In genomic region chr13:64107105-64107504, GRCm38 (mm10) we compare ENCODE assay signal across 24 mouse cellular contexts. TPM values are rescaled to one million over a fixed set of nuclear protein-coding genes. Genes with fewer than 3 reads are reported as not detected.
DNase-seq lines count a peak whose midpoint lies in the region; ATAC-seq and TF ChIP-seq lines count a peak whose summit lies in the region.
"Had no signal": no experiment of that assay in that cellular context is flagged by ENCODE, and none has a peak within 500 bp of the region (broad histone marks: within the 10 kb centered on the region; RNA-seq: fewer than 3 reads in every experiment).

No protein-coding gene starts in this region.

- H3K4me3 ChIP-seq in hindbrain, embryonic 10.5 days, result no peak overlapping the region
- H3K4me3 ChIP-seq in hindbrain, postnatal 0 days (ENCODE audit: low read length), result no peak overlapping the region
- no peak overlapping the region for H3K4me3 ChIP-seq in liver, embryonic 15.5 days (replicated peaks)
- H3K4me3 ChIP-seq in liver, embryonic 11.5 days (ENCODE audit: low read depth, low read length), result no peak overlapping the region
- H3K4me3 ChIP-seq in midbrain, embryonic 11.5 days (ENCODE audit: low read depth, low read length), result no peak overlapping the region
- no peak overlapping the region for H3K4me3 ChIP-seq in midbrain, embryonic 14.5 days (replicated peaks; ENCODE audit: low read depth, low read length)
- no peak overlapping the region for H3K4me3 ChIP-seq in embryonic facial prominence, embryonic 10.5 days
- H3K4me3 ChIP-seq: embryonic facial prominence, embryonic 13.5 days; forebrain, embryonic 13.5 days; gastrocnemius, adult 2 months; heart, embryonic 13.5 days had no signal

- no peaks in the 10 kb centered on the region for H3K36me3 ChIP-seq in hindbrain, embryonic 10.5 days
- H3K36me3 ChIP-seq in hindbrain, postnatal 0 days (ENCODE audit: insufficient read depth, low read length), result no peaks in the 10 kb centered on the region
- H3K36me3 ChIP-seq in liver, embryonic 15.5 days (replicated peaks), result no peaks in the 10 kb centered on the region
- H3K36me3 ChIP-seq in liver, embryonic 11.5 days (ENCODE audit: control insufficient read depth, insufficient read depth, low read length), result no peaks in the 10 kb centered on the region
- no peaks in the 10 kb centered on the region for H3K36me3 ChIP-seq in midbrain, embryonic 11.5 days (ENCODE audit: control insufficient read depth, insufficient read depth, low read length)
- no peaks in the 10 kb centered on the region for H3K36me3 ChIP-seq in midbrain, embryonic 14.5 days (ENCODE audit: control insufficient read depth, insufficient read depth, low read length)
- H3K36me3 ChIP-seq in embryonic facial prominence, embryonic 10.5 days (replicated peaks), result no peaks in the 10 kb centered on the region
- H3K36me3 ChIP-seq: embryonic facial prominence, embryonic 13.5 days had no signal

- H3K27ac ChIP-seq in hindbrain, embryonic 10.5 days, result peak overlapping the region; percentile 76
- H3K27ac ChIP-seq in hindbrain, postnatal 0 days, result no peak overlapping the region
- H3K27ac ChIP-seq in liver, embryonic 15.5 days (replicated peaks), result peak overlapping the region; percentile 48; the same call in 1 of the 2 replicates
- H3K27ac ChIP-seq in liver, embryonic 11.5 days (ENCODE audit: low read depth, low read length), result no peak overlapping the region
- H3K27ac ChIP-seq in midbrain, embryonic 11.5 days (ENCODE audit: low read depth, low read length), result no peak overlapping the region
- no peak overlapping the region for H3K27ac ChIP-seq in midbrain, embryonic 14.5 days (replicated peaks; ENCODE audit: low read depth, low read length)
- H3K27ac ChIP-seq in embryonic facial prominence, embryonic 10.5 days (replicated peaks), result 0 out of 2 replicates have a peak overlapping the region, but pooled peaks have one; percentile 35
- H3K27ac ChIP-seq: embryonic facial prominence, embryonic 13.5 days; forebrain, embryonic 13.5 days; gastrocnemius, adult 2 months; heart, embryonic 13.5 days had no signal

- H3K9ac ChIP-seq in hindbrain, postnatal 0 days (replicated peaks; ENCODE audit: low read length), result no peak overlapping the region
- H3K9ac ChIP-seq in liver, embryonic 15.5 days, result no peak overlapping the region
- H3K9ac ChIP-seq in liver, embryonic 11.5 days (ENCODE audit: low read depth, low read length), result no peak overlapping the region
- no peak overlapping the region for H3K9ac ChIP-seq in midbrain, embryonic 11.5 days (ENCODE audit: low read length)
- H3K9ac ChIP-seq in midbrain, embryonic 14.5 days (replicated peaks; ENCODE audit: low read length), result no peak overlapping the region
- H3K9ac ChIP-seq: embryonic facial prominence, embryonic 13.5 days; forebrain, embryonic 13.5 days had no signal

- peaks cover 34% of the 10 kb centered on the region for H3K4me1 ChIP-seq in hindbrain, embryonic 10.5 days (replicated peaks)
- H3K4me1 ChIP-seq in hindbrain, postnatal 0 days (ENCODE audit: insufficient read depth, low read length), result no peaks in the 10 kb centered on the region
- peaks cover 12% of the 10 kb centered on the region for H3K4me1 ChIP-seq in liver, embryonic 15.5 days (replicated peaks)
- H3K4me1 ChIP-seq in liver, embryonic 11.5 days (replicated peaks; ENCODE audit: control insufficient read depth, insufficient read depth, low read length), result peaks cover 6% of the 10 kb centered on the region; the same call in 1 of the 2 replicates
- H3K4me1 ChIP-seq in midbrain, embryonic 11.5 days (ENCODE audit: control insufficient read depth, insufficient read depth, low read length), result peaks cover 7% of the 10 kb centered on the region; the same call in 1 of the 2 replicates
- 0 out of 2 replicates have a peak, but pooled peaks cover 2% of the 10 kb centered on the region for H3K4me1 ChIP-seq in midbrain, embryonic 14.5 days (ENCODE audit: control insufficient read depth, insufficient read depth, low read length)
- H3K4me1 ChIP-seq in embryonic facial prominence, embryonic 10.5 days, result peaks cover 17% of the 10 kb centered on the region

- no peaks in the 10 kb centered on the region for H3K9me3 ChIP-seq in hindbrain, embryonic 10.5 days
- H3K9me3 ChIP-seq in hindbrain, postnatal 0 days (ENCODE audit: low read length), result no peaks in the 10 kb centered on the region
- no peaks in the 10 kb centered on the region for H3K9me3 ChIP-seq in liver, embryonic 15.5 days (replicated peaks)
- no peaks in the 10 kb centered on the region for H3K9me3 ChIP-seq in liver, embryonic 11.5 days (ENCODE audit: control insufficient read depth, low read length)
- H3K9me3 ChIP-seq in midbrain, embryonic 11.5 days (ENCODE audit: control insufficient read depth, low read length), result no peaks in the 10 kb centered on the region
- no peaks in the 10 kb centered on the region for H3K9me3 ChIP-seq in midbrain, embryonic 14.5 days (ENCODE audit: control insufficient read depth, low read length)
- H3K9me3 ChIP-seq in embryonic facial prominence, embryonic 10.5 days, result no peaks in the 10 kb centered on the region
- H3K9me3 ChIP-seq: embryonic facial prominence, embryonic 13.5 days; forebrain, embryonic 13.5 days; heart, embryonic 13.5 days had no signal

- WGBS in hindbrain, embryonic 10.5 days, result 44% methylated on average over 3 of the region's 3 CpGs
- WGBS in hindbrain, postnatal 0 days, result 40% methylated on average over 3 of the region's 3 CpGs
- 49% methylated on average over 3 of the region's 3 CpGs for WGBS in liver, embryonic 15.5 days (ENCODE audit: insufficient replicate concordance)
- WGBS in liver, embryonic 11.5 days, result 72% methylated on average over 3 of the region's 3 CpGs
- WGBS in midbrain, embryonic 11.5 days, result 52% methylated on average over 3 of the region's 3 CpGs
- 29% methylated on average over 3 of the region's 3 CpGs for WGBS in midbrain, embryonic 14.5 days
- WGBS in embryonic facial prominence, embryonic 10.5 days, result 61% methylated on average over 3 of the region's 3 CpGs

- no peak for TF ChIP-seq CTCF in hindbrain, postnatal 0 days (IDR thresholded peaks at IDR 0.05; ENCODE audit: low read depth)

- peaks cover 41% of the 10 kb centered on the region for H3K27me3 ChIP-seq in hindbrain, embryonic 10.5 days (ENCODE audit: insufficient read depth, poor library complexity, severe bottlenecking)
- H3K27me3 ChIP-seq in hindbrain, postnatal 0 days (ENCODE audit: insufficient read depth, low read length), result no peaks in the 10 kb centered on the region
- H3K27me3 ChIP-seq in liver, embryonic 15.5 days, result no peaks in the 10 kb centered on the region
- H3K27me3 ChIP-seq in liver, embryonic 11.5 days (replicated peaks; ENCODE audit: control insufficient read depth, insufficient read depth, low read length), result no peaks in the 10 kb centered on the region
- no peaks in the 10 kb centered on the region for H3K27me3 ChIP-seq in midbrain, embryonic 11.5 days (ENCODE audit: control insufficient read depth, insufficient read depth, low read length)
- H3K27me3 ChIP-seq in midbrain, embryonic 14.5 days (ENCODE audit: control insufficient read depth, insufficient read depth, low read length), result no peaks in the 10 kb centered on the region
- H3K27me3 ChIP-seq in embryonic facial prominence, embryonic 10.5 days (replicated peaks; ENCODE audit: low read depth, poor library complexity, severe bottlenecking), result peaks cover 11% of the 10 kb centered on the region; the same call in 1 of the 2 replicates
- H3K27me3 ChIP-seq: embryonic facial prominence, embryonic 13.5 days; heart, embryonic 13.5 days had no signal

- no peak for DNase-seq in hindbrain, embryonic 10.5 days (ENCODE audit: low spot score)
- DNase-seq in hindbrain, postnatal 0 days (ENCODE audit: low spot score), result no peak
- DNase-seq in liver, embryonic 11.5 days (ENCODE audit: low spot score), result no peak
- DNase-seq in midbrain, embryonic 11.5 days (ENCODE audit: low spot score, missing footprints), result no peak
- no peak for DNase-seq in midbrain, embryonic 14.5 days
- no peak for DNase-seq in embryonic facial prominence, embryonic 10.5 days (ENCODE audit: low spot score)
- DNase-seq in T-cell, adult 2 months (ENCODE audit: low spot score), result no peak
- DNase-seq: adrenal gland, postnatal 14 days; cerebellum, adult 11-12 months; cerebellum, adult 9-10 months; cerebellum, postnatal 25 days; gastrocnemius, adult 2 months; gastrocnemius, postnatal 25 days; heart, adult 11 months; heart, postnatal 36 days had no signal

- no peak for ATAC-seq in hindbrain, postnatal 0 days
- ATAC-seq in liver, embryonic 15.5 days (ENCODE audit: insufficient read depth), result peak; percentile 70
- ATAC-seq in liver, embryonic 11.5 days (replicated peaks; ENCODE audit: low FRiP score), result no peak
- ATAC-seq in midbrain, embryonic 11.5 days (ENCODE audit: low FRiP score), result peak; percentile 12
- ATAC-seq in midbrain, embryonic 14.5 days (ENCODE audit: low FRiP score, low TSS enrichment), result no peak
- ATAC-seq: activated CD4-positive, CD25-positive, alpha-beta regulatory T cell, adult 4 months had no signal

- no peak overlapping the region for H3K4me2 ChIP-seq in hindbrain, postnatal 0 days (ENCODE audit: low read depth, low read length)
- H3K4me2 ChIP-seq in liver, embryonic 15.5 days, result no peak overlapping the region
- H3K4me2 ChIP-seq in liver, embryonic 11.5 days, result no peak overlapping the region
- no peak overlapping the region for H3K4me2 ChIP-seq in midbrain, embryonic 11.5 days
- no peak overlapping the region for H3K4me2 ChIP-seq in midbrain, embryonic 14.5 days (ENCODE audit: low read length)
- H3K4me2 ChIP-seq: embryonic facial prominence, embryonic 13.5 days had no signal

RNA-seq across cellular contexts. Expression of gene Hsd17b3, which starts 18.1 kb away (rescaled TPM):
- polyA plus RNA-seq in hindbrain, embryonic 10.5 days (2016; fragmentation: Nextera tagmentation; extraction: Ambion mirVana), result not detected in 2 replicates
- not detected in 2 replicates for total RNA-seq in hindbrain, postnatal 0 days (2014; rRNA removed)
- not detected in 2 replicates for polyA plus RNA-seq in hindbrain, postnatal 0 days (2015; fragmentation: Nextera tagmentation; extraction: Ambion mirVana)
- polyA plus RNA-seq in liver, embryonic 15.5 days (2015; fragmentation: Nextera tagmentation; extraction: Ambion mirVana), result not detected in 2 replicates
- not detected in 2 replicates for polyA plus RNA-seq in liver, embryonic 11.5 days (2014; fragmentation: Nextera tagmentation; extraction: Ambion mirVana)
- not detected in 2 replicates for polyA plus RNA-seq in midbrain, embryonic 11.5 days (2014; fragmentation: Nextera tagmentation; extraction: Ambion mirVana)
- polyA plus RNA-seq in midbrain, embryonic 14.5 days (2014; fragmentation: Nextera tagmentation; extraction: Ambion mirVana), result not detected in 2 replicates
- not detected in 2 replicates for polyA plus RNA-seq in embryonic facial prominence, embryonic 10.5 days (2016; fragmentation: Nextera tagmentation; extraction: Ambion mirVana)
- total RNA-seq: adrenal gland, postnatal 14 days; gastrocnemius, adult 2 months; gastrocnemius, postnatal 25 days; heart, postnatal 36 days; MEL had no signal
- polyA plus RNA-seq: activated CD4-positive, CD25-positive, alpha-beta regulatory T cell, adult 4 months; C2C12; cortical plate, adult 2 months; embryonic facial prominence, embryonic 13.5 days; forebrain, embryonic 13.5 days; heart, embryonic 13.5 days; heart, postnatal 0 days had no signal

RNA-seq across cellular contexts. Expression of gene Slc35d2, which starts 22.1 kb away (rescaled TPM):
- polyA plus RNA-seq in hindbrain, embryonic 10.5 days (2016; fragmentation: Nextera tagmentation; extraction: Ambion mirVana), result 5.5 and 6.9 TPM in 2 replicates
- 0.83 and 0.89 TPM in 2 replicates for total RNA-seq in hindbrain, postnatal 0 days (2014; rRNA removed)
- 1.5 and 3.4 TPM in 2 replicates for polyA plus RNA-seq in hindbrain, postnatal 0 days (2015; fragmentation: Nextera tagmentation; extraction: Ambion mirVana)
- 7.1 and 8.1 TPM in 2 replicates for polyA plus RNA-seq in liver, embryonic 15.5 days (2015; fragmentation: Nextera tagmentation; extraction: Ambion mirVana)
- polyA plus RNA-seq in liver, embryonic 11.5 days (2014; fragmentation: Nextera tagmentation; extraction: Ambion mirVana), result 4.2 and 5.8 TPM in 2 replicates
- polyA plus RNA-seq in midbrain, embryonic 11.5 days (2014; fragmentation: Nextera tagmentation; extraction: Ambion mirVana), result 2.9 and 5.0 TPM in 2 replicates
- polyA plus RNA-seq in midbrain, embryonic 14.5 days (2014; fragmentation: Nextera tagmentation; extraction: Ambion mirVana), result 1.4 and 1.8 TPM in 2 replicates
- 2.5 and 3.2 TPM in 2 replicates for polyA plus RNA-seq in embryonic facial prominence, embryonic 10.5 days (2016; fragmentation: Nextera tagmentation; extraction: Ambion mirVana)

RNA-seq across cellular contexts. Expression of gene Zfp367, which starts 45.9 kb away (rescaled TPM):
- polyA plus RNA-seq in hindbrain, embryonic 10.5 days (2016; fragmentation: Nextera tagmentation; extraction: Ambion mirVana), result 12.5 and 17.1 TPM in 2 replicates
- total RNA-seq in hindbrain, postnatal 0 days (2014; rRNA removed), result 15.3 and 17.0 TPM in 2 replicates
- 6.7 and 6.9 TPM in 2 replicates for polyA plus RNA-seq in hindbrain, postnatal 0 days (2015; fragmentation: Nextera tagmentation; extraction: Ambion mirVana)
- 20.6 and 22.1 TPM in 2 replicates for polyA plus RNA-seq in liver, embryonic 15.5 days (2015; fragmentation: Nextera tagmentation; extraction: Ambion mirVana)
- polyA plus RNA-seq in liver, embryonic 11.5 days (2014; fragmentation: Nextera tagmentation; extraction: Ambion mirVana), result 21.2 and 25.1 TPM in 2 replicates
- 25.6 and 25.7 TPM in 2 replicates for polyA plus RNA-seq in midbrain, embryonic 11.5 days (2014; fragmentation: Nextera tagmentation; extraction: Ambion mirVana)
- 4.2 and 7.2 TPM in 2 replicates for polyA plus RNA-seq in midbrain, embryonic 14.5 days (2014; fragmentation: Nextera tagmentation; extraction: Ambion mirVana)
- 13.5 and 14.0 TPM in 2 replicates for polyA plus RNA-seq in embryonic facial prominence, embryonic 10.5 days (2016; fragmentation: Nextera tagmentation; extraction: Ambion mirVana)

RNA-seq across cellular contexts. Expression of gene Habp4, which starts 54.5 kb away (rescaled TPM):
- polyA plus RNA-seq in hindbrain, embryonic 10.5 days (2016; fragmentation: Nextera tagmentation; extraction: Ambion mirVana), result 20.2 and 24.2 TPM in 2 replicates
- total RNA-seq in hindbrain, postnatal 0 days (2014; rRNA removed), result 47.1 and 64.6 TPM in 2 replicates
- polyA plus RNA-seq in hindbrain, postnatal 0 days (2015; fragmentation: Nextera tagmentation; extraction: Ambion mirVana), result 63.4 and 65.6 TPM in 2 replicates
- polyA plus RNA-seq in liver, embryonic 15.5 days (2015; fragmentation: Nextera tagmentation; extraction: Ambion mirVana), result 10.0 and 11.3 TPM in 2 replicates
- polyA plus RNA-seq in liver, embryonic 11.5 days (2014; fragmentation: Nextera tagmentation; extraction: Ambion mirVana), result 15.0 and 15.2 TPM in 2 replicates
- polyA plus RNA-seq in midbrain, embryonic 11.5 days (2014; fragmentation: Nextera tagmentation; extraction: Ambion mirVana), result 23.1 and 23.4 TPM in 2 replicates
- polyA plus RNA-seq in midbrain, embryonic 14.5 days (2014; fragmentation: Nextera tagmentation; extraction: Ambion mirVana), result 34.7 and 36.5 TPM in 2 replicates
- polyA plus RNA-seq in embryonic facial prominence, embryonic 10.5 days (2016; fragmentation: Nextera tagmentation; extraction: Ambion mirVana), result 17.4 and 19.5 TPM in 2 replicates

Comparison
In these comparisons a context has a peak if more than half of its experiments do, and no peak if none do; other contexts are left out.
1. H3K27ac ChIP-seq: peak in hindbrain, embryonic 10.5 days (single experiment), liver, embryonic 15.5 days (single experiment) and embryonic facial prominence, embryonic 10.5 days (single experiment); none in hindbrain, postnatal 0 days (single experiment), liver, embryonic 11.5 days (single experiment), midbrain, embryonic 11.5 days (single experiment) and midbrain, embryonic 14.5 days (single experiment).
2. ATAC-seq: peak in liver, embryonic 15.5 days (single experiment) and midbrain, embryonic 11.5 days (single experiment); none in hindbrain, postnatal 0 days (single experiment), liver, embryonic 11.5 days (single experiment) and midbrain, embryonic 14.5 days (single experiment).